Mouse (Mus musculus) forebrain, embryonic 14.5 days (tissue): ENCODE results near the gene Cd300ld3. TPM values are rescaled to one million over a fixed set of nuclear protein-coding genes. Genes with fewer than 3 reads are reported as not detected.
"Not testable (repeated sequence)": the region's sequence is repeated elsewhere in the genome, so short reads cannot be mapped to it uniquely, and the experiment has no call there.

Experiments used
- ATAC-seq: fragments of 200-750 bp; cut with Nextera tagmentation; 2 replicates; pipeline ENCODE4 v1.8.0; 2017; ENCODE audit warnings: mild to moderate bottlenecking, moderate library complexity
- DNase-seq: peaks from one replicate; pipeline ENCODE4 v3.0.0-alpha.2; 2015; ENCODE audit warnings: low spot score
- H3K27ac ChIP-seq: fragments of 300-500 bp; sonication (generic); 2 replicates; pipeline ENCODE4 v1.5.1; 2014; ENCODE audit warnings: low read depth, mild to moderate bottlenecking, control low read depth, low read length, moderate library complexity
- H3K27me3 ChIP-seq: fragments of 300-500 bp; sonication (generic); replicated peaks from 2 replicates; pipeline ENCODE4 v1.6.1; 2014; ENCODE audit warnings: low read length, control low read depth, mixed read lengths; ENCODE audit not compliant: control insufficient read depth, insufficient read depth
- H3K36me3 ChIP-seq: fragments of 300-500 bp; sonication (generic); 2 replicates; pipeline ENCODE4 v1.6.1; 2014; ENCODE audit warnings: low read length, control low read depth; ENCODE audit not compliant: control insufficient read depth, insufficient read depth
- H3K4me1 ChIP-seq: fragments of 300-500 bp; sonication (generic); 2 replicates; pipeline ENCODE4 v1.6.1; 2014; ENCODE audit warnings: antibody characterized with exemption, low read length, control low read depth; ENCODE audit not compliant: control insufficient read depth, insufficient read depth
- H3K4me2 ChIP-seq: fragments of 300-500 bp; sonication (generic); 2 replicates; pipeline ENCODE4 v1.6.1; 2014; ENCODE audit warnings: mild to moderate bottlenecking, control low read depth, low read length
- H3K4me3 ChIP-seq: fragments of 300-500 bp; sonication (generic); 2 replicates; pipeline ENCODE4 v1.5.1; 2014; ENCODE audit warnings: low read depth, low read length, control low read depth
- H3K9ac ChIP-seq: fragments of 300-500 bp; sonication (generic); 2 replicates; pipeline ENCODE4 v1.6.1; 2014; ENCODE audit warnings: mild to moderate bottlenecking, low read length, control low read depth, moderate library complexity
- H3K9me3 ChIP-seq: fragments of 300-500 bp; sonication (generic); replicated peaks from 2 replicates; pipeline ENCODE4 v1.6.1; 2016; ENCODE audit warnings: low read length, control low read depth, mixed read lengths; ENCODE audit not compliant: control insufficient read depth
- WGBS: fragments of 180-500 bp; shearing (Covaris S2); extraction: QIAGEN DNeasy Blood & Tissue Kit; methylation state at CpG from one replicate; pipeline ENCODE4 v1.1.7; 2014; 5-methylcytosine and 5-hydroxymethylcytosine counted together
- polyA plus RNA-seq: library from polyadenylated mRNA; unstranded; fragments of >200 nt; fragmentation: Nextera tagmentation; extraction: Ambion mirVana; gene quantifications from 2 replicates; pipeline ENCODE4 v1.2.1, GENCODE M21; 2014

Cd300ld3 gene
- polyA plus RNA-seq, 1 experiment from 2014 or later: not detected

GRCm38 (mm10) chr11:115026912-115027311 is 21.3 kb downstream of the Cd300ld3 start, which contains the start of gene Cd300ld4:
Gene Cd300ld4 (minus strand): TSS chr11:115027012.
- H3K4me1 ChIP-seq, DNase-seq, H3K9me3 ChIP-seq, H3K4me2 ChIP-seq, H3K9ac ChIP-seq, H3K4me3 ChIP-seq, ATAC-seq, H3K36me3 ChIP-seq, H3K27ac ChIP-seq, H3K27me3 ChIP-seq: not testable (repeated sequence)
- WGBS: no CpG with 5 or more reads among the region's 6 CpGs

GRCm38 (mm10) chr11:115016093-115016492 is 32.1 kb downstream of the Cd300ld3 start, which contains the start of gene Cd300ld2:
Gene Cd300ld2 (minus strand): TSS chr11:115016193.
- not testable (repeated sequence) for H3K4me3 ChIP-seq, ATAC-seq, DNase-seq, H3K36me3 ChIP-seq, H3K9me3 ChIP-seq, H3K4me1 ChIP-seq, H3K9ac ChIP-seq, H3K27ac ChIP-seq, H3K4me2 ChIP-seq, H3K27me3 ChIP-seq
- WGBS: no CpG with 5 or more reads among the region's 7 CpGs

DNA sequence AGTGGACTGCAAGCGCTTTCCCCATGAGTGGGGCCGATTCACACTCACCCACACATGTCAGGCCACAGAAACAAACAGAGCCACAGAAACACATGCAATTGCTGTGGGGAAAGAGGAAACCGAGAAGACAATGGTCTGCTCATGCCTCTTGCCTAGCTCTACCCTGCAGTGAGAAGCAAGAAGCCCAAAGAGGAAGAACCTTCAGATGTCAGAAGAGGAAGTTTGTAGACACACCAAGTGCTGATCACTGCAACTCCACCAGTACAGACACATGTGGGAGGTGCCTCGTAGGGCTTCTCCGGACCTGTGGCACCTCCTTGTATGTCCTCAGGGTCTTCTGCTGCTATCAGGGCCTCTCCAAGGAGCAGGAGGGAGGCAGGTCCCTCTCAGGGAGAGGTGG is 44.1 kb downstream of the Cd300ld3 start:
- Histone ChIP-seq H3K4me1 (no peaks in the 10 kb centered on the region), H3K27ac (no peak overlapping the region), H3K9me3 (no peaks in the 10 kb centered on the region), H3K27me3 (no peaks in the 10 kb centered on the region), H3K9ac (no peak overlapping the region), H3K36me3 (no peaks in the 10 kb centered on the region), H3K4me2 (no peak overlapping the region), H3K4me3 (no peak overlapping the region)
- no peak for ATAC-seq
- WGBS: 92% methylated on average over 5 of the region's 5 CpGs
- no peak for DNase-seq

DNA sequence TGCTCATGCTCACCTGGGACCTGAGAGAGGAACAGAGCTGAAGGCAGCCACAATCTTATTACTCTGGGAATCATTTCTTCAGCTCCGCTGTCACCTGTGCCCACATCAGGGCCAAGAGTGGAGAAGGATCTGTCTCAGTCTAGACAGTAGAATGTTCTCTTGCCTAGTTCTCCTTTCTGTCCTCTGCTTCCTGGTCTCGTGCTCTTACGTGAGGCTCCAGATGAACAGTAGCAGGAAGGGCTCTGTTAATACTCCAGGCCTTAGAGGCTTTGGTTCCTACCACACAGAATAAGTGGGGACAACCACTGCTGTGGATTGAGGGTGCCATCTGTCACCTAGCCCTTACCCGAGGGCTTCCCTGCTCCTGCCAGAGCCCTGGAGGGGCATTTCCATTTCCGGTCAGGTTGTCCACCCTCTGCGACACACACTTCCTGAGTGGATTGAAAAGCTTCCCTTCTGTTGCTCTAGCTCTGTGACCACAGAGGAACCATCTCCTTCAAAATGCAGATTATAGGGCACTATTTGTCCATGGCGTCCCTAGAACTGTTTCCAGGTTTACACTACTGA is 46.7 kb downstream of the Cd300ld3 start, which contains the start of gene Cd300c2:
Gene Cd300c2, minus strand, starts transcription at position 407 of the 567 bp plus-strand sequence.
- Histone ChIP-seq H3K4me3 (no peak within 1 kb of the TSS), H3K36me3 (no peaks in the 10 kb centered on the region), H3K9ac (no peak within 1 kb of the TSS), H3K4me2 (no peak within 1 kb of the TSS), H3K9me3 (no peaks in the 10 kb centered on the region), H3K27me3 (no peaks in the 10 kb centered on the region), H3K4me1 (no peaks in the 10 kb centered on the region), H3K27ac (no peak within 1 kb of the TSS)
- 90% methylated on average over 7 of the region's 7 CpGs for WGBS
- DNase-seq (no peak), ATAC-seq (no peak)

Other genes with a start within 250 kb of the Cd300ld3 start
- not detected in 2 replicates for gene Gpr142, start 249.5 kb downstream of the Cd300ld3 start, polyA plus RNA-seq
- gene Gprc5c, start 197.3 kb downstream of the Cd300ld3 start, polyA plus RNA-seq: 4.4 and 5.4 TPM in 2 replicates
- 0.73 and 1.0 TPM in 2 replicates for gene Cd300a, start 158.4 kb downstream of the Cd300ld3 start, polyA plus RNA-seq
- 0.07 TPM in 1 of 2 replicates, not detected in the other for gene Cd300lb, start 114.0 kb downstream of the Cd300ld3 start, polyA plus RNA-seq
- gene Cd300c, start 79.3 kb downstream of the Cd300ld3 start, polyA plus RNA-seq: not detected in 2 replicates
- gene Cd300ld, start 58.5 kb downstream of the Cd300ld3 start, polyA plus RNA-seq: not detected in 2 replicates
- gene Cd300c2, start 46.5 kb downstream of the Cd300ld3 start, polyA plus RNA-seq: 1.1 and 2.0 TPM in 2 replicates
- gene Cd300ld2, start 32.2 kb downstream of the Cd300ld3 start, polyA plus RNA-seq: not detected in 2 replicates
- gene Cd300ld4, start 21.4 kb downstream of the Cd300ld3 start, polyA plus RNA-seq: not detected in 2 replicates
- not detected in 2 replicates for gene Cd300ld5, start 10.6 kb downstream of the Cd300ld3 start, polyA plus RNA-seq
- gene Cd300e, start 13.8 kb upstream of the Cd300ld3 start, polyA plus RNA-seq: not detected in 2 replicates
- 0.45 and 0.57 TPM in 2 replicates for gene Rab37, start 43.0 kb upstream of the Cd300ld3 start, polyA plus RNA-seq
- gene Cd300lf, start 85.6 kb upstream of the Cd300ld3 start, polyA plus RNA-seq: not detected in 2 replicates
- 39.4 and 48.4 TPM in 2 replicates for gene Slc9a3r1, start 114.9 kb upstream of the Cd300ld3 start, polyA plus RNA-seq
- 6.3 and 8.5 TPM in 2 replicates for gene Tmem104, start 139.1 kb upstream of the Cd300ld3 start, polyA plus RNA-seq
- 19.5 and 20.4 TPM in 2 replicates for gene Nat9, start 139.4 kb upstream of the Cd300ld3 start, polyA plus RNA-seq
- gene Grin2c, start 218.8 kb upstream of the Cd300ld3 start, polyA plus RNA-seq: 0.12 and 0.14 TPM in 2 replicates
- gene Fdxr, start 228.6 kb upstream of the Cd300ld3 start, polyA plus RNA-seq: 17.2 and 20.0 TPM in 2 replicates
- 0.24 and 0.40 TPM in 2 replicates for gene Fads6, start 249.3 kb upstream of the Cd300ld3 start, polyA plus RNA-seq